9 mouse cellular contexts compared by ENCODE assay signal in genomic region chr11:98606763-98607162, GRCm38 (mm10). TPM values are rescaled to one million over a fixed set of nuclear protein-coding genes. Genes with fewer than 3 reads are reported as not detected.
A peak's percentile ranks its signal among the peaks of the same experiment; 100 is the strongest.
DNase-seq lines count a peak whose midpoint lies in the region; TF ChIP-seq lines count a peak whose summit lies in the region.
"Had no signal": no experiment of that assay in that cellular context is flagged by ENCODE, and none has a peak within 500 bp of the region (broad histone marks: within the 10 kb centered on the region; RNA-seq: fewer than 3 reads in every experiment).

No protein-coding gene starts in this region.

- TF ChIP-seq CTCF in cerebellum, adult 2 months (IDR thresholded peaks at IDR 0.05; ENCODE audit: borderline replicate concordance, insufficient read depth, low read depth, low read length) = peak; percentile 41; the same call in 1 of the 2 replicates

- no peak overlapping the region for H3K4me3 ChIP-seq in cerebellum, adult 2 months (replicated peaks; ENCODE audit: insufficient read depth, low read depth, low read length)

- DNase-seq in cerebellum, adult 2 months = no peak
- no peak for DNase-seq in cerebellum, adult 9-11 months
- peak; percentile 43 for DNase-seq in layer of hippocampus, adult 9-10 months (ENCODE audit: low spot score)
- no peak for DNase-seq in layer of hippocampus, postnatal 25 days (ENCODE audit: extremely low spot score in 1 of 2, low spot score in 1 of 2)
- DNase-seq in NIH3T3 (ENCODE audit: low read depth) = peak; percentile 78
- peak; percentile 84 for DNase-seq in induced T-regulatory cell, adult 2 months (ENCODE audit: low read depth)
- DNase-seq in natural killer cell, adult 2 months (ENCODE audit: low spot score in 2 of 2) = peak; percentile 36 to 37
- DNase-seq in urinary bladder, postnatal 4 days (ENCODE audit: low spot score in 2 of 2) = no peak

- H3K4me1 ChIP-seq in cerebellum, adult 2 months (ENCODE audit: control insufficient read depth, insufficient read depth, low read length) = no peaks in the 10 kb centered on the region

- TF ChIP-seq POLR2A in cerebellum, adult 2 months (IDR thresholded peaks at IDR 0.05; ENCODE audit: borderline replicate concordance, insufficient read depth, low read length) = no peak

- H3K27me3 ChIP-seq in cerebellum, adult 2 months (ENCODE audit: control insufficient read depth, insufficient read depth, low read length) = no peaks in the 10 kb centered on the region

- H3K27ac ChIP-seq in cerebellum, adult 2 months (ENCODE audit: insufficient read depth, low read length) = no peak overlapping the region
- H3K27ac ChIP-seq: macrophage had no signal

- 11% methylated on average over 3 of the region's 3 CpGs for WGBS in cerebellum, adult 2 months

RNA-seq across cellular contexts. Expression of gene Lrrc3c, which starts 8.7 kb away (rescaled TPM):
- polyA plus RNA-seq in cerebellum, adult 2 months (2012; rRNA removed) = 0.41 TPM in 1 of 2 replicates, not detected in the other
- total RNA-seq in layer of hippocampus, postnatal 25 days (2021) = not detected
- polyA plus RNA-seq: macrophage had no signal

RNA-seq across cellular contexts. Expression of gene Gm12355, which starts 18.7 kb away (rescaled TPM):
- 0.33 and 0.35 TPM in 2 replicates for polyA plus RNA-seq in cerebellum, adult 2 months (2012; rRNA removed)
- total RNA-seq in layer of hippocampus, postnatal 25 days (2021) = 10 to 100 TPM; 10.4 to 12.4 TPM
- polyA plus RNA-seq: macrophage had no signal

RNA-seq across cellular contexts. Expression of gene Gsdma3, which starts 19.4 kb away (rescaled TPM):
- not detected in 2 replicates for polyA plus RNA-seq in cerebellum, adult 2 months (2012; rRNA removed)
- not detected for total RNA-seq in layer of hippocampus, postnatal 25 days (2021)
- polyA plus RNA-seq: macrophage had no signal

RNA-seq across cellular contexts. Expression of gene Ormdl3, which starts 19.6 kb away (rescaled TPM):
- 64.6 and 66.8 TPM in 2 replicates for polyA plus RNA-seq in cerebellum, adult 2 months (2012; rRNA removed)
- 10 to 100 TPM; 47.7 to 57.5 TPM for total RNA-seq in layer of hippocampus, postnatal 25 days (2021)

RNA-seq across cellular contexts. Expression of gene Gsdma2, which starts 39.8 kb away (rescaled TPM):
- polyA plus RNA-seq in cerebellum, adult 2 months (2012; rRNA removed) = not detected in 2 replicates
- under 1 TPM in 1 of 2 experiments, not detected in 1; 0.20 TPM for total RNA-seq in layer of hippocampus, postnatal 25 days (2021)
- polyA plus RNA-seq: macrophage had no signal

Comparison
In these comparisons a context has a peak if more than half of its experiments do, and no peak if none do; other contexts are left out.
1. DNase-seq: peak in layer of hippocampus, adult 9-10 months (single experiment), NIH3T3 (single experiment), induced T-regulatory cell, adult 2 months (single experiment) and natural killer cell, adult 2 months (2 of 2); none in cerebellum, adult 2 months (0 of 2), cerebellum, adult 9-11 months (single experiment), layer of hippocampus, postnatal 25 days (0 of 2) and urinary bladder, postnatal 4 days (0 of 2).